Mouse (Mus musculus) embryonic fibroblast, embryonic 13.5 days (primary cell): ENCODE measurements around the gene Zfp213. TPM values are rescaled to one million over a fixed set of nuclear protein-coding genes. Genes with fewer than 3 reads are reported as not detected.

ENCODE experiments used
- H3K27ac ChIP-seq: 2 replicates; pipeline ENCODE4 v1.5.1; 2012; ENCODE audit warnings: low read length, control low read depth, inconsistent platforms; ENCODE audit not compliant: insufficient read depth
- H3K4me1 ChIP-seq: 2 replicates; pipeline ENCODE4 v1.6.1; 2011; ENCODE audit warnings: low read length; ENCODE audit not compliant: control insufficient read depth, insufficient read depth
- H3K4me3 ChIP-seq: 2 replicates; pipeline ENCODE4 v1.5.1; 2011; ENCODE audit warnings: mild to moderate bottlenecking, control low read depth, low read length; ENCODE audit not compliant: insufficient read depth
- CTCF ChIP-seq: IDR thresholded peaks from 2 replicates; pipeline ENCODE4 v1.5.1; 2011; ENCODE audit warnings: mild to moderate bottlenecking, control low read depth, low read length, moderate library complexity, borderline replicate concordance; ENCODE audit not compliant: insufficient read depth
- POLR2A ChIP-seq: IDR thresholded peaks from 2 replicates; pipeline ENCODE4 v1.6.1; 2011; ENCODE audit warnings: low read depth, mild to moderate bottlenecking, control low read depth, low read length, moderate library complexity
- polyA plus RNA-seq: library from polyadenylated mRNA; stranded (reverse); fragments of >200 nt; gene quantifications from 2 replicates; pipeline ENCODE4 v1.2.4, GENCODE M21; 2011; ENCODE audit warnings: low read depth; ENCODE audit not compliant: missing spikeins, insufficient read length

Zfp213 gene
- polyA plus RNA-seq, 1 experiment: 6.5 TPM

DNA sequence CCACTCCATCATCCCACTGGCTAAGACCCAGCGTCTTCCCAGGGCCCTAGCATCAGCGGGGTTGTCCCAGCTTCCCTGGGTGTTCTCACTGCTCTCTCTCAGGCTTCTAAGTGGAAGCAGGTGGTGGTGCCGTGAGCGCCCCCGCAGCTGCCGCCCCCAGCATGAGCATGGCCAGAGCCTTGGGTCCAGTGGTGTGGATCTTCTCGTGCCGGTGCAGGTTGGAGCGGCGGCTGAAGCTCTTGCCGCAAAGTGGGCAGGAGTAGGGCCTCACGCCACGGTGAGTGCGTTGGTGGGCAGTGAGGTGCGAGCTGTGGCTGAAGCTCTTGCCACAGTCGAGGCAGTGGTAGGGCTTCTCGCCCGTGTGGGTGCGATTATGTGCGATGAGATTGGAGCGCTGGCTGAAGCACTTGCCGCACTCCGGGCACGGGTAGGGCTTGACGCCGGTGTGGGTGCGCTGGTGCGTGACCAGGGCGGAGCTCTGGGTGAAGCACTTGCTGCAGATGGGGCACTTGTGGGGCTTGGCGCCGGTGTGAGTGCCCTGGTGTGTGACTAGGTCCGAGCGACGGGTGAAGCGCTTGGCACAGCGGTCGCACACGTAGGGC lies 12.0 kb upstream of the Zfp213 start:
- no peak for TF ChIP-seq POLR2A
- no peak for TF ChIP-seq CTCF
- H3K4me3 ChIP-seq: no peak overlapping the region
- H3K27ac ChIP-seq: no peak overlapping the region
- no peaks in the 10 kb centered on the region for H3K4me1 ChIP-seq

DNA sequence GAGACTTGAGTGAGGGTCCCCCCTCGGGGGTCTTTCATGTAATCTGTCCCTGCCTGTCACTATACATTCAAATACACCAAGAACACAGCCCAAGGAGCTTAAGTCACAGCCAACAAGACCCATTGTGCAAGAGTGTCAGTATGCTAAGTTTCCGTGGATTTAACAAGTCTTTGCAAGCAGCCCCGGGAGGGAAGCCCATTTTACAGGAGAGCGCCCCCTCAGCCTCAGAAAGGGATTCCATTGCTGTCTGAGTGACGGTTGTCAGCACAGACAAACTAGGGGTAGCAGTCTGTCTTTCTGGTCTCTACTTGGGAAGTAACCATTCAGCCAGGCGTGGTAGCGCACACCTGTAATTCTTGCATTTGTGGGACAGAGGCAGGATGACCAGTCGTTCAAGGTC lies 10.1 kb upstream of the Zfp213 start:
- Histone ChIP-seq H3K4me3 (no peak overlapping the region), H3K27ac (no peak overlapping the region), H3K4me1 (no peaks in the 10 kb centered on the region)
- no peak for TF ChIP-seq POLR2A
- no peak for TF ChIP-seq CTCF

GRCm38 (mm10) chr17:23572059-23572458 lies 8.0 kb upstream of the Zfp213 start:
- Histone ChIP-seq H3K27ac (no peak overlapping the region), H3K4me3 (no peak overlapping the region), H3K4me1 (no peaks in the 10 kb centered on the region)
- TF ChIP-seq CTCF (no peak), POLR2A (no peak)

GRCm38 (mm10) chr17:23571084-23571483 lies 7.0 kb upstream of the Zfp213 start:
- TF ChIP-seq CTCF (peak; percentile 26; the same call in 1 of the 2 replicates), POLR2A (no peak)
- H3K4me1 ChIP-seq: no peaks in the 10 kb centered on the region
- H3K27ac ChIP-seq: no peak overlapping the region
- H3K4me3 ChIP-seq: no peak overlapping the region

GRCm38 (mm10) chr17:23570017-23570416 lies 6.0 kb upstream of the Zfp213 start:
- TF ChIP-seq CTCF: peak; percentile 90
- no peak for TF ChIP-seq POLR2A
- Histone ChIP-seq H3K4me1 (0 out of 2 replicates have a peak, but pooled peaks cover under 1% of the 10 kb centered on the region), H3K27ac (no peak overlapping the region), H3K4me3 (no peak overlapping the region)

- Histone ChIP-seq H3K4me1 (peaks cover 4% of the 10 kb centered on the region; the same call in 1 of the 2 replicates), H3K4me3 (no peak overlapping the region), H3K27ac (no peak overlapping the region)
- TF ChIP-seq POLR2A (no peak), CTCF (no peak)
Observed at GRCm38 (mm10) chr17:23568370-23568769, 4.3 kb upstream of the Zfp213 start.

DNA sequence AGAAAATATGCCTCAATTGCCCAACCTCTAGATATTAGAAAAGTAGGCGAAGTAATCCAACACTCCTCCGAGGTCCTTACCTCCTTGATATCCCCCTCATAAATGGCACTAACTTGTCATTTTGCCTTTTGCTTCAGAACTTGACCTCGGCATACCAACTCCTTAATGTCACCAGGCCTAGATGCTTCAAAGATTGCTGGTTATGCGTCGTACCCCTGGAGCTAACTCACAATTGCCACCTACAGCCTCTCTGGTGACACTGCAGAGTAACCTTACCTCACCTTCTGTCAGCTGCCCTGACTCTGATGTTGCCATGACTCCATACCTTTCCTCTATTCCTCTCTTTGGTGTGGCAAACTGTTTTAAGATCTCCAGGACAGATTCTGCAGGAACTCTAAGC lies 2.7 kb upstream of the Zfp213 start:
- Histone ChIP-seq H3K4me3 (no peak overlapping the region), H3K27ac (no peak overlapping the region), H3K4me1 (peaks cover 4% of the 10 kb centered on the region; the same call in 1 of the 2 replicates)
- TF ChIP-seq CTCF (no peak), POLR2A (no peak)

DNA sequence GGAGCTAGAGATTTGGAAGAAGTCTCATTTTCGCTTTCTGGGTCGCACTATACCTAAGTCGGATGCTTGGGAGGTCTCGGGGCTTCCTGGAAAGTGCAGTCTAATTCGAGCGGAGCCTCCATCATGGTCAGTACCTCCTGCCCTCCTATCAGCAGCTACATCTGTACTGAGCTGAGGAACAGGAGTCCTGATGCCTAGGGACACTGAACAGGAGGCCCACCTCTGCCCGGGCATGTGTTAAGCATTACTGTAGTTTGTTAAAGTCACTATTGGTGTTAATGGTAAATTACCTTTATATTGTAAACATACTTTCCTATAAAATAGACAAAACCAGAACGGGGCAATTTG lies 304 bp upstream of the Zfp213 start:
- Histone ChIP-seq H3K4me3 (peak overlapping the region; percentile 90), H3K4me1 (peaks cover 4% of the 10 kb centered on the region; the same call in 1 of the 2 replicates), H3K27ac (peak overlapping the region; percentile 79)
- TF ChIP-seq POLR2A (no peak), CTCF (no peak)

DNA sequence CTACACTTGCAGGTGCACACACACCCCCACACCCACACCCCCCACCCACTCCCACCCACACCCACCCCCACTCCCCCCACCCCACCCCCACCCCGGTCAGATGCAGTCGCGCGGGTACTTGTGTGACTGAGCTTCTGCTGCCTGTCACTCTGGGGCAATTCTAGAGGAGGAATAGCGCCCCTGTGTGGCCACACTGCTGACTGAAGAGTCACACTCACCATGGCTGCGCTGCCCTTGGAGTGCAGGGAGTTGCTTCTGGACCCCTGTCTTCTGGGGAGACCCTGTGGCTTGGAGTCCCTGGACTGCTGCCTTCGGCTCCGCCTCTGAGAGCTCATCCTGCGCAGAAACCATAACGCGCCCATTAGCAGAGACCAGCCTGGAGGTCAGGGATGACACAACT lies 4.3 kb downstream of the Zfp213 start:
- H3K27ac ChIP-seq: no peak overlapping the region
- no peak overlapping the region for H3K4me3 ChIP-seq
- no peak for TF ChIP-seq POLR2A
- TF ChIP-seq CTCF: peak; percentile 40; the same call in 1 of the 2 replicates
- peaks cover under 1% of the 10 kb centered on the region; the same call in 1 of the 2 replicates for H3K4me1 ChIP-seq

GRCm38 (mm10) chr17:23555243-23555916 lies 8.7 kb downstream of the Zfp213 start:
- Histone ChIP-seq H3K27ac (no peak overlapping the region), H3K4me1 (no peaks in the 10 kb centered on the region), H3K4me3 (no peak overlapping the region)
- no peak for TF ChIP-seq POLR2A
- no peak for TF ChIP-seq CTCF

DNA sequence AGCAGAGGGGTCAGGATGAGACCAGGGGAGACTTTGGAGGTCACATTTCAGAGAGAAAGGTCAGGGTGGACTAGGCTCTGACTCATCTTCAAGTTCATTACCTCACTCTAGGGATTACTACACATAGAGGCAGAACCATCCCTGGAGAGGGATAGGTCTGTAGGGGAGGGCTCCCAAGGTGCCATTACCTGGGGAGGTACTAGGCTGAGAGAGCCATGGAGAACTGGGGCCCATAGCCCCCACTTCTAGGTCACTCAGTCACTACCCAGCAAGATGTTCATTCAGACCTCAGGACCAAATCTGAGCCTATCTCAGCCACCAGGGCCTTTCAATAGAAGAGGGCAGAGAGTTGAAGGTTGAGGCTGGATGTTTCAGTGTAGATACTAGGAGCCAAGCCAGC lies 9.7 kb downstream of the Zfp213 start:
- no peaks in the 10 kb centered on the region for H3K4me1 ChIP-seq
- TF ChIP-seq POLR2A (no peak), CTCF (no peak)
- no peak overlapping the region for H3K27ac ChIP-seq
- no peak overlapping the region for H3K4me3 ChIP-seq
